Mouse (Mus musculus): ENCODE measurements around the gene Slc25a53.
"Not testable (repeated sequence)": the region's sequence is repeated elsewhere in the genome, so short reads cannot be mapped to it uniquely, and the experiment has no call there.

Gene Slc25a53

DNA sequence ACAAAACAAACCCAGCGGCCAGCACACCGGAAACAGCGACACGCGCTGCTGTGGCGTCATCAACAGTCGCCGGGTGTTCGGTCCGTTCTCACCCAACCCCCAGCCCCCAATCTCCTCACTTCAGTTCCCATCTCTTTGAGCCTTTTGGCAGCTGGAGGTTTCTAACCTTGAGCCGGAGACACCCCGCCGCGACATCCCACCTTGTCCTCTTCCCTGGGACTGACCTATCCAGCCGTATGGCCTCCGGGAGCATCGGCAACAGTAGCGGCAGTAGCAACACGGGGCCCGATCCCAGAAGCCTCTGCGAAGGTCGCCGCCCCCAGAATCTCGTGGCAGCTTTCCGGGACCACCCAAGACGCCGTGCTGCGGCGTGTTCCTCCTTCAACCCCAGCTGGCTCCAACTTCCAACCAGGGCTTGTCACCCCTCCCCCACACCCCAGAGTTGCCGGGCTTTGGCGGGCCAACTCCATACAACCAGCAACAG, at the start of gene Slc25a53:
TSS of gene Slc25a53 (minus strand) at position 303 of the 484 bp plus-strand sequence.
- peak; percentile 48 for DNase-seq (ENCODE audit: low spot score)

GRCm38 (mm10) chrX:137063202-137063601, 25.1 kb upstream of the Slc25a53 start:
- no peak for DNase-seq (ENCODE audit: low spot score)

- peak; percentile 14 for DNase-seq (ENCODE audit: low spot score)
Measured at GRCm38 (mm10) chrX:137049425-137050225, 11.5 kb upstream of the Slc25a53 start, which contains the start of gene Fam199x. TSS of gene Fam199x (plus strand) at chrX:137049594.

DNA sequence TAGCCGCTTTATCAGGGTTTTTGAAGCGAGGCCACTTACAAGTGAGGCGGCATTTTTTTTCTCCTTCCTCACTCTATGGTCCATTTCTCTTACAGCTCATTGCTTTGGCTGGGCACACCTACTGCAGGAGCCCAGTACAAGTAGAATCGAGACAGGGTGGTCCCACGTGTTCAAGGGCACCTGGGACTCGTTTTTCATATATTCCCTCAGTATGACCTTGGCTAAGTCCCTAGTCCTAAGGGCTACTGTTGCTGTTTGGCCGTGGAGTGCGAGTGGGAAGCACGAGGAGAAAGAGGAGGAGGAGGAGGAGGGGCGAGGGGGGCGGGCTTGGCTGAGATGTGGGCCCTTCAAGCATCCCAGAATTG, 10.9 kb upstream of the Slc25a53 start:
- no peak for DNase-seq (ENCODE audit: low spot score)

DNA sequence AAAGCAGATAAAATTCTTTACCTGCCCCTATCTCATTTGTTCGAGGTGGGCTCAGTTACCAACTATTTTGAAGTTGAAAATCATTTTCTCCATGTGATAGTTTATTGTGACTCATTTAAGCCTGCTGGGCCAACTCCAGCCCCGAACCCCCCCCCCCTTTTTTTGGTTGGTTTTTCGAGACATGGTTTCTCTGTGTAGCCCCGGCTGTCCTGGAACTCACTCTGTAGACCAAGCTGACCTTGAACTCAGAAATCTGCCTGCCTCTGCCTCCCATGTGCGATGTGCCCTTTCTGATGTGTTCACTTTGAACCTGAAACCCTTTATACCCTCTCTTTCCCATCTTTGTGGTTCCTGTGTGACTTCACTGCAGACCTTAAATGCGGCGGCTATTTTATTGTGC, 400 bp upstream of the Slc25a53 start:
- no peak for DNase-seq (ENCODE audit: low spot score)

GRCm38 (mm10) chrX:137037470-137037999, 567 bp downstream of the Slc25a53 start:
- DNase-seq (ENCODE audit: low spot score): no peak

- no peak for DNase-seq (ENCODE audit: low spot score)
Measured at GRCm38 (mm10) chrX:137034322-137034721, 3.8 kb downstream of the Slc25a53 start.

DNA sequence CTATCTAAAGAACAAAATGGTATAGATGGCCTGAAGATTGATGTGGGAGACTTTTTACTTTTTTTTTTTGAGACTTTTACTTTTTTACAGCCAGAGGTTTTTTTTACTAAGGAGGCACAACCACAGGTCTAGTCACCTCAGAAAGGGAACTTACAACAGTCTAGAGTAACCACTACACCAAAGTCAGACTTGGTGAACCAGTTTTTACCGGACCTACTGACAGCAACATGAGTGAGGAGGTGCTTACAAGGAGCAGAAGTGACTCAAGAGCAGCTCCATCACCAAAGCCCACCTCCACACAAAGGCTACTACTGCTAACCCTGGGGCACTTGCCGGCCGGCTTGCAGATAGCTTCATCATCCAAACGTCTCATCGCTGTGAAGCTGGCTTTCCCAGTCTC, 6.4 kb downstream of the Slc25a53 start:
- DNase-seq (ENCODE audit: low spot score): no peak

GRCm38 (mm10) chrX:137030916-137031315, 7.2 kb downstream of the Slc25a53 start:
- DNase-seq (ENCODE audit: low spot score): no peak

GRCm38 (mm10) chrX:137019310-137019709, 18.8 kb downstream of the Slc25a53 start:
- DNase-seq (ENCODE audit: low spot score): no peak

DNA sequence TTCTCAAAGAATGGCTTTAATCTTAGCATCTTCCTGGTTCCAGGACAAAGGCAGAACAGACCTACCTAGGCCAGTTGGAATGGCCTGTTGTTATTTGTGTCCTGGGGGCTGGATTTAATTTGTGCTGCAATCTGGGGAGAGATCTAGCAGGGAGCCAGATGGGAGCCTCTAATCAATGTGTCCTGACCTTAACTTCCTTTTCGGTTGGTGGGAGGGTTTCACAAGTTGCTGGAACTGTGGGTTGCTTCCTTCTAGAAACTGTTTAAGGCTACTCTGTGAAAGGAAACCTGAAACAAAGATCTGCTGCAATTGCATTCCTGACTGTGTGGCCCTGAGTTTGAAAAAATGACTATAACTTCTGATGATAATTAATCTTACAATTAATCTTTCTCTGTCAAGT, 20.4 kb downstream of the Slc25a53 start:
- DNase-seq (ENCODE audit: low spot score): no peak

- no peak for DNase-seq (ENCODE audit: low spot score)
Measured at GRCm38 (mm10) chrX:137015099-137015709, 22.9 kb downstream of the Slc25a53 start.

- no peak for DNase-seq (ENCODE audit: low spot score)
Measured at GRCm38 (mm10) chrX:136996256-136996655, 41.8 kb downstream of the Slc25a53 start.

- DNase-seq (ENCODE audit: low spot score): no peak
Measured at GRCm38 (mm10) chrX:136993641-136994040, 44.5 kb downstream of the Slc25a53 start.

DNA sequence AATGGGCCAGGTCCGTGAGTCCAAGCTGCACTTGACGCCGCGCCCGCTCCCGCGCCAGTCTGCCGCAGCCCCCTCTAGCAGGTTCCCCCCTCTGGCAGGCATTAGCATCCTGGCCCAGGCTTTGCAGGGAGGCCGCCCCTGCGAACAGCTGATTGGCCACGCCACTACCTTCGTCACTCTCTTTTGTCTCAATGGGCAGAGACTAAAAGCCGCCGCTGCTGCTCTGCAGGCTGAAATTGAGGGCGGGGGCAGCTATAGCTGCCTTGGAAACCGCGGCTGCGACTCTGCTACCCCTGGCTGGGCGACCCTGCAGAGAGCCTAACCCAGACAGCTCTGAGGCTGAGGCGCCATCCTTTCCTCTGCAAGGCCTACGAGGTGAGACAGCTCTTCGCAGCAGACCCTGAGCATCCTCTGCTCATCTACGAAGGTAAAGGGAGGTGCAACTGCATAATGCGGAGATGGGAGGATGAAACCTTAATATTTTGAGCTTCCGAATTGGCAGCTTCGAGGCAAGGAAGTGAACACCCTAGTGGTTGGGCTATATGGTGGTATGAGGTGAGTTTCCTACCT, 45.0 kb downstream of the Slc25a53 start, which contains the start of gene Zcchc18:
TSS of gene Zcchc18 (plus strand) at position 178 of the 570 bp plus-strand sequence.
- DNase-seq (ENCODE audit: low spot score): no peak

DNA sequence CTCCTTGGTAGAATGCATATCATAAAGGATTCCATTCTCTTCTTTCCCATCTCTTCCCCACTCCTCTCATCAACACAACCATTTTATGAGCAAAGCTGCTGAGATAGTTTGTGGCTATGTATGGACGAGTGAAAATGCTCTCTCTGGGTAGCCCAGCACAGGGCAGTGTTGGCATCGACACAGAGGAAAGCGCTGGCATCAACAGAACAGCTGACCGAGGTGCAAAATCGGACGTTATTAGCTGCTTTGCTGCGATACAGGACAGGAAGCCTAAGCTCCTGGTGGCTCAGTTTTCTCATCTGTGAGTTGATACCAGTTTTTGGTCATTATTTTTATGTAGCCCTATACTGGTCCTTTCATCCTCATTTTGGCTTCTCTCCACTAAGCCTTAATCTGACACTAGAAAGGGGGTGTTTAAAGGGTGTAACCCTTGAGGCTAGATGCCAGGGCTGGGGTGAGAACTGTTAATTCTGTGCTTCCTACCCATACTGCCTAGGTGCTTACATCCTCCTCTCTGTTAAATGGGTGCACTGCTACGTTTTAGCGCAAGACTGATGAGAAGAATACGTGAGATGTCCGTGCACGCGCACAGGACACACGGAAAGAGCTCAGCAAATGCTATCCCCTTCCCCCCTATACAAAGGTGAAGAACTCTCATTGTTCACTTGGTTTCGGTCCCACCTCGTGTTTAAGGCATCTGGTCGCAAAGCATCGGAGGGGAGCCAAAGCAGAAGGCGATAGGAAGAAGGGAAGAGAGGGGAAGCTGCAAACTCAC, 45.7 kb downstream of the Slc25a53 start:
- DNase-seq (ENCODE audit: low spot score): no peak

DNA sequence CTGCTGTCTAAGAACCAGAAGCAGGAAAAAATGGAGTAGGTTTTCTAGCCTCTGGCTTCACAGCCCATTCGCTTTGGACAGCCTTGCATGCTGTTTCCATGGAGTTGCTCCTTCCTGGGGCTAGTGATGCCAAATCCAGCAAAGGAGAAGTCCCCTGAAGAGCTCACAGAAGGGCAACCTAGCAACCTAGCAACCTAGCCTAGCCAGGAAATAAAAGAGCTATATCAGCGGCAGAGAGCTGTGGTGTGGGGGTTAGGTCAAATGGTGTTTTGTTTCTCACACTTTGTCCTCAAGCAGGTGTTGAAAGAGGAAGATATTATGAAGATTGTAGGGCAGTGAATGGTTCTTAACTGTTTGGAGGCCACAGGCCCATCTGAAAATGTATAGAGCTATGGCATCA, 46.8 kb downstream of the Slc25a53 start:
- no peak for DNase-seq (ENCODE audit: low spot score)

DNA sequence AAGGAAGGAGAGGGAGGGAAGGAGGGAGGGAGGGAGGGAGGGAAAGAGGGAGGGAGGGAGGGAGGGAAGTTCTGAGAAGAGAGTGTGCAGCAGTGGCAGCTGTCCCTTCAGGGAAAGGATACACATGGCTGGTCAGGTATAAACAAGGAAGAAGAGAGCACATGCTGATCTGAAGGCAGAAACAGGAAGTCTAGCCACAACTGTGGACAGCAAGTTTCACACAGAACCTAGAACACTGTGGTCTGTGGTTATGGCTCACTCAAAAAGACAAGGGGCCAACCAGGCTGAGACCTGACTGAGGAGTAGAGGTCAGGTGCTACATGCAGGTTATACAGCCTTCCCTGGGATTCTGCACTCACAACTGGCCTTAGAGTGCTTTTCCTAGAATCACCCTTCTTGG, 52.1 kb downstream of the Slc25a53 start:
- DNase-seq (ENCODE audit: low spot score): no peak

DNA sequence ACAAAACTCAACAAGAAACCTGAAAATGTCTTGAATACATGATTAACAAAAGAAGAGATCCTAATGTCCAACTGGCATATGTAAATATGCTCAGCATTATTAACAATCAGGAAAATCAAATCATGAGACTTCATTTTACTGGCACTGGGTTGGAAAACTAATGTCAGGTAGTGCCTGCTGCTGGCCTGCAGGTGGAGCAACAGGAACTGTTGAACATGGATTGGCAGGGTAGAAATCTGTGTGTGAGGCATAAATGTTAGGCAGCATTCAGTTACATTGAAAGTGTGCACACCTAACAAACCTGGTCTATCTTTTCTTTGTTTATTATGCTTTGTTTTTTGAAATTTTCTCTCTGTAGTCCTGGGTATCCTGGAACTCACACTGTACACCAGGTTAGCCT, 59.5 kb downstream of the Slc25a53 start:
- DNase-seq (ENCODE audit: low spot score): no peak

DNA sequence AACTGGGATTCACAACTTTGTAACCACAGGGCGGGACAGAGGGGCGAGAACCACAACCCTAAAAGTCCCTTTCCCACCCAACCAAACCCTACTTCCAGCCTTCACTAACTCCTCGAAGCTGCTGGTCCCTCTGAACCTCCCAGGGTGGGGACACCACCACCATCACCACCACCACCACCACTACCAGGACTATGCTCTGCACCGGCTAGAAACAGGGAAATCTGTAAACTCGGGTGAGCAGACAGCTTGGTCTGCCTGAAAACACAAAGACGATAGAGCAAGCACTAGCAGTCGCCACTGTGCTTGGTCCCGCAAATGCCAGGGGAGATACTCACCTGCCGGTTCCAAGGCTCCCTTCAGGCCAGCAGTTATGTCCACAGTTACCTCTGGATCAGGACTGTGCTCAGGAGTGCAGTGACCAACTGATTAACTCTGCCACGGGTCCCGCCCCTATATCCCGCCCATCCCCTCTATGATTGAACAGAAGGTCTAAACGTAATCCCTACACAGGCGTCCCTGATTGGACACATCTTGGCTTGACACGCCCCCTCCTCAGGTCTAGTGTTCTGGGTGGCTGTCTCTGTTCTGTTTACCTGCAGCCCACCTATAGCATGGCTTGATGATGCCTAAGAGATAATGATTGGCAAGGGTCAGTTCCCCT, 61.5 kb downstream of the Slc25a53 start, which contains the start of the genes Tmsb15l and Tmsb15b1:
TSS of gene Tmsb15l (minus strand) at position 446 of the 661 bp plus-strand sequence.
TSS of gene Tmsb15b1 (minus strand) at position 451 of the 661 bp plus-strand sequence.
- no peak for DNase-seq (ENCODE audit: low spot score)

DNA sequence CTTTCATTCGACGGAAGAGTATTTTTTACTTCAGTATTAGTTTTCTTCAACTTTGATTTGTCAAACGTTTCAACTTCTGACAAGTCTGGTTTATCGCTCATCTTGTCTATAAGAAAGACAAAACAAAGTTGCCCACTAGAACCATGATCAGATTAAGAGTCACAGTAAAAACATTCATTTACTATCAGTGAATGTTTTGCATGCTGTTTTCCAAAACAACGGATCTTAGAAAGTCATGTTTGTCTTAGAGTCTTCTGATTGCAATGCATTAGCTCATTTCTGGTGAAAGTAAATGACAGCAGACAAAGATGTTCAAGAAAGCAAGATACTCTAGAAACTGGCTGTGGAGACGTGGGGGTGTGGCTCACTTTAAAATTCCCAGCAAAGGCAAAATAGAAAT, 62.7 kb downstream of the Slc25a53 start, which contains the start of gene Tmsb15b2:
TSS of gene Tmsb15b2 (minus strand) at position 101 of the 400 bp plus-strand sequence.
- DNase-seq (ENCODE audit: low spot score): not testable (repeated sequence)
